Mouse (Mus musculus) MN1 (cell line): ENCODE measurements around the gene 1810049J17Rik.
"Not testable (repeated sequence)": the region's sequence is repeated elsewhere in the genome, so short reads cannot be mapped to it uniquely, and the experiment has no call there.

Experiments
- DNase-seq: peaks from one replicate; pipeline ENCODE4 v3.0.0-alpha.2; 2016; ENCODE audit warnings: low spot score

Gene 1810049J17Rik

GRCm38 (mm10) chr15:12321788-12322621 lies at the start of gene 1810049J17Rik:
Gene 1810049J17Rik (minus strand): TSS chr15:12321899.
- DNase-seq = peak; percentile 71

- DNase-seq = peak; percentile 80
Measured at GRCm38 (mm10) chr15:12371183-12371582, 49.5 kb upstream of the 1810049J17Rik start.

- no peak for DNase-seq
Measured at GRCm38 (mm10) chr15:12370096-12370495, 48.4 kb upstream of the 1810049J17Rik start.

- DNase-seq = no peak
Measured at GRCm38 (mm10) chr15:12368850-12369249, 47.2 kb upstream of the 1810049J17Rik start.

- no peak for DNase-seq
Measured at GRCm38 (mm10) chr15:12368357-12368756, 46.7 kb upstream of the 1810049J17Rik start.

GRCm38 (mm10) chr15:12367306-12368080 lies 45.8 kb upstream of the 1810049J17Rik start:
- DNase-seq = no peak

- not testable (repeated sequence) for DNase-seq
Measured at GRCm38 (mm10) chr15:12366580-12367305, 45.0 kb upstream of the 1810049J17Rik start.

GRCm38 (mm10) chr15:12366072-12366469 lies 44.4 kb upstream of the 1810049J17Rik start:
- peak; percentile 85 for DNase-seq

GRCm38 (mm10) chr15:12365416-12366071 lies 43.8 kb upstream of the 1810049J17Rik start:
- DNase-seq = no peak

GRCm38 (mm10) chr15:12364096-12364495 lies 42.4 kb upstream of the 1810049J17Rik start:
- no peak for DNase-seq

- DNase-seq = no peak
Measured at GRCm38 (mm10) chr15:12362701-12363040, 41.0 kb upstream of the 1810049J17Rik start.

GRCm38 (mm10) chr15:12362001-12362700 lies 40.5 kb upstream of the 1810049J17Rik start:
- DNase-seq = no peak

GRCm38 (mm10) chr15:12360519-12361212 lies 39.0 kb upstream of the 1810049J17Rik start:
- no peak for DNase-seq

- DNase-seq = no peak
Measured at GRCm38 (mm10) chr15:12358384-12358783, 36.7 kb upstream of the 1810049J17Rik start.

GRCm38 (mm10) chr15:12357459-12357858 lies 35.8 kb upstream of the 1810049J17Rik start:
- no peak for DNase-seq

GRCm38 (mm10) chr15:12355907-12356306 lies 34.2 kb upstream of the 1810049J17Rik start:
- no peak for DNase-seq

GRCm38 (mm10) chr15:12355261-12355660 lies 33.6 kb upstream of the 1810049J17Rik start:
- no peak for DNase-seq

- DNase-seq = no peak
Measured at GRCm38 (mm10) chr15:12354281-12354810, 32.6 kb upstream of the 1810049J17Rik start.

GRCm38 (mm10) chr15:12351470-12351869 lies 29.8 kb upstream of the 1810049J17Rik start:
- DNase-seq = no peak

GRCm38 (mm10) chr15:12349840-12350239 lies 28.1 kb upstream of the 1810049J17Rik start:
- DNase-seq = no peak
